In genomic region chr11:110448131-110448725, GRCm38 (mm10) we compare ENCODE assay signal across 10 mouse cellular contexts. TPM values are rescaled to one million over a fixed set of nuclear protein-coding genes. Genes with fewer than 3 reads are reported as not detected.
DNase-seq lines count a peak whose midpoint lies in the region; ATAC-seq and TF ChIP-seq lines count a peak whose summit lies in the region.
"Had no signal": no experiment of that assay in that cellular context is flagged by ENCODE, and none has a peak within 500 bp of the region (broad histone marks: within the 10 kb centered on the region; RNA-seq: fewer than 3 reads in every experiment).

No protein-coding gene starts in this region.

- 30% methylated on average over 7 of the region's 7 CpGs for WGBS in lung, adult 2 months

- DNase-seq in frontal cortex, postnatal 36 days (ENCODE audit: low spot score in 2 of 2): no peak
- peak; percentile 23 to 27 for DNase-seq in cerebellum, adult 18-20 months
- DNase-seq in gastrocnemius, adult 2 months: peak; percentile 79
- peak; percentile 36 for DNase-seq in kidney, adult 18-20 months
- peak; percentile 12 for DNase-seq in lung, adult 2 months
- no peak for DNase-seq in frontal cortex, adult 2 months (ENCODE audit: extremely low spot score in 1 of 2, low spot score in 1 of 2)

- no peak for TF ChIP-seq POLR2A in lung, adult 2 months (IDR thresholded peaks at IDR 0.05; ENCODE audit: borderline replicate concordance, extremely low read depth, low read depth, low read length)

- peaks cover 2% of the 10 kb centered on the region; the same call in 1 of the 2 replicates for H3K4me1 ChIP-seq in lung, adult 2 months (ENCODE audit: control insufficient read depth, insufficient read depth, low read length)

- peak overlapping the region; percentile 67 for H3K4me3 ChIP-seq in gastrocnemius, adult 2 months
- H3K4me3 ChIP-seq in lung, adult 2 months (replicated peaks; ENCODE audit: extremely low read depth, low read depth, low read length): no peak overlapping the region
- H3K4me3 ChIP-seq: myocyte had no signal

- intact Hi-C loops in gastrocnemius, adult 2 months (cut with DNase I): loop anchor here (2.0 to 5.0 kb wide), 3 partner anchors 17 to 51 kb away; partner anchors contain the start of gene Map2k6

- ATAC-seq in frontal cortex, adult (ENCODE audit: low TSS enrichment): peak; percentile 69
- ATAC-seq in neutrophil, adult 5-6 weeks (ENCODE audit: extremely low read depth, insufficient number of reproducible peaks, low FRiP score, poor library complexity, severe bottlenecking): peak; percentile 63; the same call in 1 of the 2 replicates

- peak overlapping the region; percentile 93 for H3K27ac ChIP-seq in gastrocnemius, adult 2 months

- no peak for TF ChIP-seq CTCF in gastrocnemius, adult 2 months (IDR thresholded peaks at IDR 0.05)
- no peak for TF ChIP-seq CTCF in lung, adult 2 months (IDR thresholded peaks at IDR 0.05; ENCODE audit: insufficient read depth, low read length)

RNA-seq across cellular contexts. Expression of gene Map2k6, which starts 49.3 kb away (rescaled TPM):
- total RNA-seq in gastrocnemius, adult 2 months (2021): 10 to 100 TPM; 38.0 to 50.1 TPM
- 2.1 and 2.3 TPM in 2 replicates for polyA plus RNA-seq in lung, adult 2 months (2012; rRNA removed)
- 10.4 and 12.9 TPM in 2 replicates for total RNA-seq in neutrophil, adult 5-6 weeks (2017)
- polyA plus RNA-seq in frontal cortex, adult 2 months (2012; rRNA removed): 10.7 TPM in 2 replicates
- polyA plus RNA-seq: G1E had no signal

Comparison
In these comparisons a context has a peak if more than half of its experiments do, and no peak if none do; other contexts are left out.
1. DNase-seq: peak in cerebellum, adult 18-20 months (2 of 2), gastrocnemius, adult 2 months (single experiment), kidney, adult 18-20 months (single experiment) and lung, adult 2 months (single experiment); none in frontal cortex, postnatal 36 days (0 of 2) and frontal cortex, adult 2 months (0 of 2).